Mouse (Mus musculus) thymus, adult 2 months (tissue): ENCODE results near the gene Tstd1.

Experiments used
- CTCF ChIP-seq: fragments of 200-500 bp; IDR thresholded peaks from 2 replicates; pipeline ENCODE4 v1.5.1; 2012; ENCODE audit warnings: mild to moderate bottlenecking, control low read depth, low read length, moderate library complexity, borderline replicate concordance; ENCODE audit not compliant: control insufficient read depth, poor library complexity, insufficient read depth; ENCODE audit errors: extremely low read depth
- POLR2A ChIP-seq: fragments of 200-500 bp; IDR thresholded peaks from 2 replicates; pipeline ENCODE4 v1.6.1; 2012; ENCODE audit warnings: mild to moderate bottlenecking, low read length, control low read depth, moderate library complexity; ENCODE audit not compliant: control insufficient read depth, poor library complexity, insufficient read depth; ENCODE audit errors: extremely low read depth

DNA sequence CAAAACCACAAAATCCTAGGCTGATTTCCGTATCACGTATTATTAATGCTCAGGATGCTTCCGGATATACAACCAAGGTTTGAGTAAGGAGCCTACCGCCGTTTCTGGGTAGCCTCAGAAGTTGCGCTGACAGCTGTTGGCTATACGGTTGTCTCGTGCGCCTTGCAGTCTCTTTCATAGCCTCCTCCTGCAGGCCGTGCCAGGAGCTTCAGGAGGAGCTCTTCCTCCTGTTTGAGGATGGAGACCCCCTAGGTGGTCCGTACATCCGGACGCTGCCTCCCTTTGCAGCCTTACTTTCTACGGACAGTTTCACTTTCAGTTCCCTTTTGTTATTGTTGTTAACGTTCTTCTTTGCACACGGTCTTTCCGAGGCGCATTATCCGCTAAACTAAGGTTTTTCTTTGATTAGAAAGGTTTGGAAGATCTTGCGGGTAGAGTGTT is 6.7 kb upstream of the Tstd1 start:
- TF ChIP-seq POLR2A (0 out of 2 replicates have a peak, but pooled peaks have one; percentile 24), CTCF (no peak; the same call in 1 of the 2 replicates)
